Mouse (Mus musculus): ENCODE data around the gene Apoa1.

Gene Apoa1

GRCm38 (mm10) chr9:46215338-46216322 lies 12.8 kb upstream of the Apoa1 start:
- DNase-seq (ENCODE audit: low spot score): no peak

GRCm38 (mm10) chr9:46216744-46217470 lies 11.5 kb upstream of the Apoa1 start:
- no peak for DNase-seq (ENCODE audit: low spot score)

- no peak for DNase-seq (ENCODE audit: low spot score)
Measured at GRCm38 (mm10) chr9:46218176-46218575, 10.2 kb upstream of the Apoa1 start.

GRCm38 (mm10) chr9:46223090-46223489 lies 5.3 kb upstream of the Apoa1 start:
- no peak for DNase-seq (ENCODE audit: low spot score)

GRCm38 (mm10) chr9:46224101-46224500 lies 4.3 kb upstream of the Apoa1 start:
- DNase-seq (ENCODE audit: low spot score): no peak

GRCm38 (mm10) chr9:46224945-46225660 lies 3.3 kb upstream of the Apoa1 start:
- DNase-seq (ENCODE audit: low spot score): no peak

- DNase-seq (ENCODE audit: low spot score): no peak
Measured at GRCm38 (mm10) chr9:46227064-46227614, 1.2 kb upstream of the Apoa1 start.

- peak; percentile 85 for DNase-seq (ENCODE audit: low spot score)
Measured at GRCm38 (mm10) chr9:46229573-46230449, 1.4 kb downstream of the Apoa1 start.

- no peak for DNase-seq (ENCODE audit: low spot score)
Measured at GRCm38 (mm10) chr9:46230450-46230975, 2.1 kb downstream of the Apoa1 start.

GRCm38 (mm10) chr9:46235196-46235595 lies 6.8 kb downstream of the Apoa1 start:
- no peak for DNase-seq (ENCODE audit: low spot score)

GRCm38 (mm10) chr9:46235596-46235648 lies 7.0 kb downstream of the Apoa1 start, which contains the start of gene Apoc3:
TSS of gene Apoc3 (minus strand) at chr9:46235636.
- no peak for DNase-seq (ENCODE audit: low spot score)

- DNase-seq (ENCODE audit: low spot score): no peak
Measured at GRCm38 (mm10) chr9:46235649-46236048, 7.3 kb downstream of the Apoa1 start.

- no peak for DNase-seq (ENCODE audit: low spot score)
Measured at GRCm38 (mm10) chr9:46238850-46239249, 10.5 kb downstream of the Apoa1 start.

- DNase-seq (ENCODE audit: low spot score): no peak
Measured at GRCm38 (mm10) chr9:46240526-46241153, 12.3 kb downstream of the Apoa1 start, which contains the start of gene Apoa4. TSS of gene Apoa4 (plus strand) at chr9:46240696.

- DNase-seq (ENCODE audit: low spot score): no peak
Measured at GRCm38 (mm10) chr9:46241818-46242217, 13.4 kb downstream of the Apoa1 start.

- no peak for DNase-seq (ENCODE audit: low spot score)
Measured at GRCm38 (mm10) chr9:46243122-46243521, 14.7 kb downstream of the Apoa1 start.

GRCm38 (mm10) chr9:46243584-46243983 lies 15.2 kb downstream of the Apoa1 start:
- no peak for DNase-seq (ENCODE audit: low spot score)

- DNase-seq (ENCODE audit: low spot score): peak; percentile 56
Measured at GRCm38 (mm10) chr9:46246752-46247324, 18.5 kb downstream of the Apoa1 start.

- no peak for DNase-seq (ENCODE audit: low spot score)
Measured at GRCm38 (mm10) chr9:46256177-46256576, 27.8 kb downstream of the Apoa1 start.

GRCm38 (mm10) chr9:46256658-46257385 lies 28.4 kb downstream of the Apoa1 start:
- DNase-seq (ENCODE audit: low spot score): no peak

Measured in ovary, postnatal 14 days (tissue).